Mouse (Mus musculus) liver, embryonic 14.5 days (tissue): Measurements from ENCODE around the gene Aftph. TPM values are rescaled to one million over a fixed set of nuclear protein-coding genes. Genes with fewer than 3 reads are reported as not detected.

Experiments
- ATAC-seq: fragments of 200-750 bp; cut with Nextera tagmentation; 2 replicates; pipeline ENCODE4 v1.8.0; 2017; ENCODE audit warnings: moderate number of reproducible peaks, mild to moderate bottlenecking, moderate library complexity; ENCODE audit not compliant: insufficient read depth
- DNase-seq, 3 experiments: peaks; one replicate each; pipeline ENCODE4 v3.0.0-alpha.2; 2012 to 2013; ENCODE audit warnings: low read depth in 3 of 3, low spot score in 3 of 3
- H3K27ac ChIP-seq: fragments of 300-500 bp; sonication (generic); 2 replicates; pipeline ENCODE4 v1.5.1; 2014; ENCODE audit warnings: moderate library complexity, mild to moderate bottlenecking, control low read depth, inconsistent platforms
- H3K27me3 ChIP-seq: fragments of 300-500 bp; sonication (generic); 2 replicates; pipeline ENCODE4 v1.6.1; 2014; ENCODE audit warnings: mild to moderate bottlenecking, low read length, moderate library complexity; ENCODE audit not compliant: control insufficient read depth, insufficient read depth
- H3K36me3 ChIP-seq: fragments of 300-500 bp; sonication (generic); replicated peaks from 2 replicates; pipeline ENCODE4 v1.6.1; 2014; ENCODE audit warnings: low read depth; ENCODE audit not compliant: control insufficient read depth, insufficient read depth
- H3K4me1 ChIP-seq, 2 experiments: fragments of 200-500 bp in 1 of 2; fragments of 300-500 bp in 1 of 2; sonication (generic) in 1 of 2; replicated peaks; 2 replicates each; pipeline ENCODE4 v1.6.1; 2012 to 2014; ENCODE audit warnings: antibody characterized with exemption in 1 of 2, inconsistent platforms in 1 of 2, low read length in 1 of 2; ENCODE audit not compliant: control insufficient read depth in 2 of 2, insufficient read depth in 2 of 2
- H3K4me2 ChIP-seq: fragments of 300-500 bp; sonication (generic); 2 replicates; pipeline ENCODE4 v1.6.1; 2014; ENCODE audit warnings: low read depth, mild to moderate bottlenecking, control low read depth, moderate library complexity
- H3K4me3 ChIP-seq, 2 experiments: fragments of 200-500 bp in 1 of 2; fragments of 300-500 bp in 1 of 2; sonication (generic) in 1 of 2; 2 replicates each; pipeline ENCODE4 v1.5.1; 2012 to 2014; ENCODE audit warnings: low read depth in 2 of 2, low read length in 2 of 2, mild to moderate bottlenecking in 2 of 2, control low read depth in 1 of 2, inconsistent platforms in 1 of 2, moderate library complexity in 1 of 2; ENCODE audit not compliant: insufficient read depth in 1 of 2
- H3K9ac ChIP-seq: fragments of 300-500 bp; sonication (generic); replicated peaks from 2 replicates; pipeline ENCODE4 v1.6.1; 2014; ENCODE audit warnings: mild to moderate bottlenecking, control low read depth, moderate library complexity
- H3K9me3 ChIP-seq: fragments of 300-500 bp; sonication (generic); 2 replicates; pipeline ENCODE4 v1.6.1; 2016; ENCODE audit warnings: low read length, mixed read lengths; ENCODE audit not compliant: control insufficient read depth
- CTCF ChIP-seq: IDR thresholded peaks from 2 replicates; pipeline ENCODE4 v1.5.1; 2016; ENCODE audit warnings: antibody characterized with exemption, low read depth, control low read depth
- EP300 ChIP-seq: IDR thresholded peaks from 2 replicates; pipeline ENCODE4 v1.6.1; 2016; ENCODE audit warnings: antibody characterized with exemption, low read depth
- WGBS: fragments of 180-500 bp; shearing (Covaris S2); extraction: QIAGEN DNeasy Blood & Tissue Kit; methylation state at CpG from one replicate; pipeline ENCODE4 v1.1.7; 2014; ENCODE audit not compliant: insufficient replicate concordance; 5-methylcytosine and 5-hydroxymethylcytosine counted together
- polyA plus RNA-seq, 2 experiments: library from polyadenylated mRNA; depleted of rRNA in 1 of 2; stranded (reverse) in 1 of 2; unstranded in 1 of 2; fragments of >200 nt; fragmentation: Nextera tagmentation in 1 of 2; extraction: Ambion mirVana in 1 of 2; gene quantifications; 2 replicates each; pipeline versions ENCODE4 v1.2.1 to v1.2.3; 2012 to 2014

Gene Aftph
- polyA plus RNA-seq, 2 experiments, result 10.4 to 17.2 TPM

DNA sequence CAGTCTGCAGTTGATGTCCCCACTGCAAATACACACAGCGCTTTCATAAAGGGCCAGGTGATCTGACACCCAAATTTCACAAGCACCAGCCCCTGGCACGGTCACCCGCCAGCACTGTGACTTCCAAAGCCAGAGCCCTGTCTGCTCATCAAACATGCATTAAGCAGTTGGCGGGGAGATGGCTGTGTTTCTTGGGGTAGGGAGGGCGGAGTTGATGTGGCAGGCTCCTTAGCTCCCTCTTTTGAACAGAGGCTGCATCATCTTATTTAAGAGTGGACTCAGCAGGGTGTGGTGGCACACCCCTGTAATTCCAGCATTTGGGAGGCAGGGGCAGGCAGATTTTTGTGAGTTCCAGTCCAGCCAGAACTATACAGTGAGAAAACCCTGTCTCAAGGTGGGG is 91.9 kb downstream of the Aftph start:
- H3K4me1 ChIP-seq, result peaks cover 0 to 9% of the 10 kb centered on the region in 2 experiments; a peak in 1 of 4 replicates
- TF ChIP-seq CTCF (no peak), EP300 (no peak)
- H3K36me3 ChIP-seq, result peaks cover 23% of the 10 kb centered on the region
- no peak overlapping the region for H3K27ac ChIP-seq
- H3K4me2 ChIP-seq, result no peak overlapping the region
- H3K9me3 ChIP-seq, result no peaks in the 10 kb centered on the region
- no peaks in the 10 kb centered on the region for H3K27me3 ChIP-seq
- 81% methylated on average over 5 of the region's 5 CpGs for WGBS
- DNase-seq (no peak), ATAC-seq (no peak)
- H3K4me3 ChIP-seq, result no peak overlapping the region
- no peak overlapping the region for H3K9ac ChIP-seq

GRCm38 (mm10) chr11:20647902-20648625 is 93.3 kb downstream of the Aftph start:
- WGBS, result 72% methylated on average over 19 of the region's 19 CpGs
- DNase-seq, result no peak
- H3K4me2 ChIP-seq, result no peak overlapping the region
- TF ChIP-seq EP300 (no peak), CTCF (no peak)
- H3K9ac ChIP-seq, result no peak overlapping the region
- H3K36me3 ChIP-seq, result peaks cover 21% of the 10 kb centered on the region
- H3K9me3 ChIP-seq, result no peaks in the 10 kb centered on the region
- 0 out of 2 replicates have a peak, but pooled peaks have one; percentile 11 for ATAC-seq
- H3K4me1 ChIP-seq, result peaks cover 0 to 9% of the 10 kb centered on the region in 2 experiments; a peak in 1 of 4 replicates
- H3K27ac ChIP-seq, result no peak overlapping the region
- H3K4me3 ChIP-seq, result no peak overlapping the region
- no peaks in the 10 kb centered on the region for H3K27me3 ChIP-seq

- 78% methylated on average over 10 of the region's 10 CpGs for WGBS
- ATAC-seq (no peak), DNase-seq (no peak)
- Histone ChIP-seq H3K4me1 (peaks cover 0 to 10% of the 10 kb centered on the region in 2 experiments; a peak in 1 of 4 replicates), H3K9ac (no peak overlapping the region), H3K36me3 (peaks cover 21% of the 10 kb centered on the region), H3K27ac (no peak overlapping the region), H3K4me2 (no peak overlapping the region), H3K27me3 (no peaks in the 10 kb centered on the region), H3K4me3 (no peak overlapping the region), H3K9me3 (no peaks in the 10 kb centered on the region)
- TF ChIP-seq CTCF, result no peak
- no peak for TF ChIP-seq EP300
These were observed 94.2 kb downstream of the Aftph start for GRCm38 (mm10) chr11:20646986-20647726.

- Histone ChIP-seq H3K27ac (no peak overlapping the region), H3K9me3 (no peaks in the 10 kb centered on the region), H3K4me3 (no peak overlapping the region), H3K4me1 (peaks cover 0 to 10% of the 10 kb centered on the region in 2 experiments; a peak in 1 of 4 replicates), H3K9ac (no peak overlapping the region), H3K36me3 (peaks cover 21% of the 10 kb centered on the region), H3K4me2 (no peak overlapping the region), H3K27me3 (no peaks in the 10 kb centered on the region)
- no peak for TF ChIP-seq CTCF
- no peak for TF ChIP-seq EP300
- no peak for ATAC-seq
- whole genome bisulfite sequencing, result 75% methylated on average over 6 of the region's 6 CpGs
- no peak for DNase-seq
These were observed 95.2 kb downstream of the Aftph start for GRCm38 (mm10) chr11:20646142-20646541.

DNA sequence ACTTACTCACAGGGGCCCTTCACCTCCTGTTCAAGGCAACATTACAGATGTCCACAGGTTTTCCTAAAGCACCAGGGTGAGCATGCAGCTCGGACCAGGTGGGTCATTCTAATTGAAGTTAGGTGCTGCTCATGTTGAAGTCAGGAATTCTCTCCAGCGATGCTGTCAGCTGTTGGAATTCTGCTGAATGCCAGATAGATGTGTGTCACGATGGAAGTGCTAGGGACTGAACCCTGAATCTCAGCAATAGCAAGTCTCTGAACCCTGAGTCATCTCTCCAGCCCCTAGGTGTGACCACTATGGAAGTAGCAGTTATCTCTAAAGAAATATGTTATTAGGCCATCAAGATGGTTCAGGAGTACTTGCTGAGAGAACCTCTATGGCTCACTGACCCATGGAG is 95.9 kb downstream of the Aftph start:
- no peak for DNase-seq
- Histone ChIP-seq H3K4me2 (no peak overlapping the region), H3K27ac (no peak overlapping the region), H3K4me1 (peaks cover under 1 to 8% of the 10 kb centered on the region in 2 experiments; a peak in 3 of 4 replicates), H3K9ac (no peak overlapping the region), H3K36me3 (peaks cover 18% of the 10 kb centered on the region), H3K9me3 (no peaks in the 10 kb centered on the region), H3K27me3 (no peaks in the 10 kb centered on the region), H3K4me3 (no peak overlapping the region)
- ATAC-seq, result no peak
- WGBS, result 69% methylated on average over 3 of the region's 3 CpGs
- no peak for TF ChIP-seq CTCF
- TF ChIP-seq EP300, result no peak
